11 mouse cellular contexts compared by ENCODE assay signal in genomic region chr9:108451170-108451493, GRCm38 (mm10). TPM values are rescaled to one million over a fixed set of nuclear protein-coding genes. Genes with fewer than 3 reads are reported as not detected.
DNase-seq lines count a peak whose midpoint lies in the region; ATAC-seq lines count a peak whose summit lies in the region.
"Had no signal": no experiment of that assay in that cellular context is flagged by ENCODE, and none has a peak within 500 bp of the region (broad histone marks: within the 10 kb centered on the region; RNA-seq: fewer than 3 reads in every experiment).

No protein-coding gene starts in this region.

- ATAC-seq in heart, embryonic 16.5 days (replicated peaks; ENCODE audit: extremely low read depth, insufficient read depth, low FRiP score): no peak
- no peak for ATAC-seq in embryonic facial prominence, embryonic 14.5 days (ENCODE audit: low read depth)
- no peak for ATAC-seq in intestine, embryonic 15.5 days
- no peak; the same call in 1 of the 2 replicates for ATAC-seq in midbrain, embryonic 14.5 days (ENCODE audit: low FRiP score, low TSS enrichment)

- intact Hi-C loops in heart, postnatal 10 days (cut with DNase I): loop anchor here (5.0 kb wide), 1 partner anchor 69 kb away; no protein-coding TSS in a partner anchor

- H3K4me1 ChIP-seq in heart, embryonic 16.5 days (ENCODE audit: control insufficient read depth, insufficient read depth, low read length): peaks cover 32% of the 10 kb centered on the region
- peaks cover 36% of the 10 kb centered on the region for H3K4me1 ChIP-seq in embryonic facial prominence, embryonic 14.5 days (ENCODE audit: control insufficient read depth, insufficient read depth, low read length)
- H3K4me1 ChIP-seq in intestine, embryonic 15.5 days (replicated peaks): peaks cover 40% of the 10 kb centered on the region
- peaks cover 42% of the 10 kb centered on the region for H3K4me1 ChIP-seq in midbrain, embryonic 14.5 days (ENCODE audit: control insufficient read depth, insufficient read depth, low read length)

- H3K4me3 ChIP-seq in heart, embryonic 16.5 days (ENCODE audit: low read length): peak overlapping the region; percentile 73
- H3K4me3 ChIP-seq in embryonic facial prominence, embryonic 14.5 days (ENCODE audit: low read depth, low read length): peak overlapping the region; percentile 60; the same call in 1 of the 2 replicates
- H3K4me3 ChIP-seq in intestine, embryonic 15.5 days (replicated peaks): peak overlapping the region; percentile 60
- peak overlapping the region; percentile 60 for H3K4me3 ChIP-seq in midbrain, embryonic 14.5 days (replicated peaks; ENCODE audit: low read depth, low read length)

- 59% methylated on average over 6 of the region's 6 CpGs for WGBS in heart, embryonic 16.5 days
- WGBS in embryonic facial prominence, embryonic 14.5 days: 74% methylated on average over 6 of the region's 6 CpGs
- WGBS in intestine, embryonic 15.5 days: 78% methylated on average over 6 of the region's 6 CpGs
- 82% methylated on average over 6 of the region's 6 CpGs for WGBS in midbrain, embryonic 14.5 days

- peak overlapping the region; percentile 98 for H3K4me2 ChIP-seq in heart, embryonic 16.5 days (ENCODE audit: low read depth, low read length)
- H3K4me2 ChIP-seq in embryonic facial prominence, embryonic 14.5 days (ENCODE audit: low read depth, low read length): peak overlapping the region; percentile 78
- H3K4me2 ChIP-seq in intestine, embryonic 15.5 days (replicated peaks): peak overlapping the region; percentile 96
- H3K4me2 ChIP-seq in midbrain, embryonic 14.5 days (ENCODE audit: low read length): peak overlapping the region; percentile 75

- no peak for DNase-seq in heart, postnatal 10 days
- no peak for DNase-seq in embryonic facial prominence, embryonic 14.5 days (ENCODE audit: low spot score)
- no peak for DNase-seq in midbrain, embryonic 14.5 days
- no peak for DNase-seq in urinary bladder, adult 18-20 months (ENCODE audit: low spot score in 2 of 2)
- DNase-seq in spleen, adult 12 weeks (ENCODE audit: low spot score): no peak
- no peak for DNase-seq in adrenal gland, postnatal 14 days
- DNase-seq: gastrocnemius, postnatal 25 days had no signal

- no peaks in the 10 kb centered on the region for H3K9me3 ChIP-seq in heart, embryonic 16.5 days (replicated peaks; ENCODE audit: control insufficient read depth, low read length)
- no peaks in the 10 kb centered on the region for H3K9me3 ChIP-seq in embryonic facial prominence, embryonic 14.5 days (ENCODE audit: control insufficient read depth, low read length)
- H3K9me3 ChIP-seq in intestine, embryonic 15.5 days: no peaks in the 10 kb centered on the region
- H3K9me3 ChIP-seq in midbrain, embryonic 14.5 days (ENCODE audit: control insufficient read depth, low read length): no peaks in the 10 kb centered on the region

- H3K27me3 ChIP-seq in heart, embryonic 16.5 days (ENCODE audit: control insufficient read depth, insufficient read depth, low read length): no peaks in the 10 kb centered on the region
- H3K27me3 ChIP-seq in embryonic facial prominence, embryonic 14.5 days (replicated peaks; ENCODE audit: control insufficient read depth, insufficient read depth, low read length): no peaks in the 10 kb centered on the region
- no peaks in the 10 kb centered on the region; the same call in 1 of the 2 replicates for H3K27me3 ChIP-seq in intestine, embryonic 15.5 days (replicated peaks)
- no peaks in the 10 kb centered on the region for H3K27me3 ChIP-seq in midbrain, embryonic 14.5 days (ENCODE audit: control insufficient read depth, insufficient read depth, low read length)

- H3K36me3 ChIP-seq in heart, embryonic 16.5 days (ENCODE audit: control insufficient read depth, insufficient read depth): peaks cover 7% of the 10 kb centered on the region; the same call in 1 of the 2 replicates
- H3K36me3 ChIP-seq in embryonic facial prominence, embryonic 14.5 days (ENCODE audit: control insufficient read depth, insufficient read depth, low read length): peaks cover 16% of the 10 kb centered on the region
- no peaks in the 10 kb centered on the region; the same call in 1 of the 2 replicates for H3K36me3 ChIP-seq in intestine, embryonic 15.5 days
- peaks cover 17% of the 10 kb centered on the region for H3K36me3 ChIP-seq in midbrain, embryonic 14.5 days (ENCODE audit: control insufficient read depth, insufficient read depth, low read length)

- H3K27ac ChIP-seq in heart, embryonic 16.5 days (ENCODE audit: low read length): peak overlapping the region; percentile 90
- H3K27ac ChIP-seq in embryonic facial prominence, embryonic 14.5 days (replicated peaks; ENCODE audit: low read depth, low read length): 0 out of 2 replicates have a peak overlapping the region, but pooled peaks have one; percentile 52
- peak overlapping the region; percentile 70; the same call in 1 of the 2 replicates for H3K27ac ChIP-seq in intestine, embryonic 15.5 days
- peak overlapping the region; percentile 90 for H3K27ac ChIP-seq in midbrain, embryonic 14.5 days (replicated peaks; ENCODE audit: low read depth, low read length)

- H3K9ac ChIP-seq in heart, embryonic 16.5 days (ENCODE audit: low read length): peak overlapping the region; percentile 82
- H3K9ac ChIP-seq in embryonic facial prominence, embryonic 14.5 days (ENCODE audit: low read depth, low read length): no peak overlapping the region
- H3K9ac ChIP-seq in intestine, embryonic 15.5 days: peak overlapping the region; percentile 75
- peak overlapping the region; percentile 75; the same call in 1 of the 2 replicates for H3K9ac ChIP-seq in midbrain, embryonic 14.5 days (replicated peaks; ENCODE audit: low read length)

RNA-seq across cellular contexts. Expression of gene Ccdc71, which starts 9.2 kb away (rescaled TPM):
- polyA plus RNA-seq in heart, embryonic 16.5 days (2015; fragmentation: Nextera tagmentation; extraction: Ambion mirVana): 39.8 and 44.3 TPM in 2 replicates
- total RNA-seq in heart, postnatal 10 days (2021): 10 to 100 TPM; 27.7 to 31.3 TPM
- 42.0 and 42.2 TPM in 2 replicates for polyA plus RNA-seq in embryonic facial prominence, embryonic 14.5 days (2014; fragmentation: Nextera tagmentation; extraction: Ambion mirVana)
- 51.2 and 53.9 TPM in 2 replicates for polyA plus RNA-seq in intestine, embryonic 15.5 days (2015; fragmentation: Nextera tagmentation; extraction: Ambion mirVana)
- polyA plus RNA-seq in midbrain, embryonic 14.5 days (2014; fragmentation: Nextera tagmentation; extraction: Ambion mirVana): 48.8 and 58.2 TPM in 2 replicates
- 35.1 and 36.4 TPM in 2 replicates for total RNA-seq in adrenal gland, postnatal 14 days (2021)

RNA-seq across cellular contexts. Expression of gene Klhdc8b, which starts 10.2 kb away (rescaled TPM):
- 103 and 110 TPM in 2 replicates for polyA plus RNA-seq in heart, embryonic 16.5 days (2015; fragmentation: Nextera tagmentation; extraction: Ambion mirVana)
- total RNA-seq in heart, postnatal 10 days (2021): 10 to 100 TPM; 29.2 to 33.4 TPM
- 23.7 and 27.6 TPM in 2 replicates for polyA plus RNA-seq in embryonic facial prominence, embryonic 14.5 days (2014; fragmentation: Nextera tagmentation; extraction: Ambion mirVana)
- 48.7 and 54.2 TPM in 2 replicates for polyA plus RNA-seq in intestine, embryonic 15.5 days (2015; fragmentation: Nextera tagmentation; extraction: Ambion mirVana)
- polyA plus RNA-seq in midbrain, embryonic 14.5 days (2014; fragmentation: Nextera tagmentation; extraction: Ambion mirVana): 59.3 and 61.2 TPM in 2 replicates
- 29.7 and 30.9 TPM in 2 replicates for total RNA-seq in adrenal gland, postnatal 14 days (2021)

RNA-seq across cellular contexts. Expression of gene BC048562, which starts 14.8 kb away (rescaled TPM):
- not detected in 2 replicates for polyA plus RNA-seq in heart, embryonic 16.5 days (2015; fragmentation: Nextera tagmentation; extraction: Ambion mirVana)
- not detected for total RNA-seq in heart, postnatal 10 days (2021)
- polyA plus RNA-seq in embryonic facial prominence, embryonic 14.5 days (2014; fragmentation: Nextera tagmentation; extraction: Ambion mirVana): not detected in 2 replicates
- polyA plus RNA-seq in intestine, embryonic 15.5 days (2015; fragmentation: Nextera tagmentation; extraction: Ambion mirVana): not detected in 2 replicates
- not detected in 2 replicates for polyA plus RNA-seq in midbrain, embryonic 14.5 days (2014; fragmentation: Nextera tagmentation; extraction: Ambion mirVana)
- total RNA-seq in adrenal gland, postnatal 14 days (2021): not detected in 2 replicates
- total RNA-seq: CH12.LX; gastrocnemius, postnatal 25 days had no signal
- polyA plus RNA-seq: spleen, adult 2 months had no signal

RNA-seq across cellular contexts. Expression of gene Ccdc36, which starts 22.8 kb away (rescaled TPM):
- 0.45 and 0.71 TPM in 2 replicates for polyA plus RNA-seq in heart, embryonic 16.5 days (2015; fragmentation: Nextera tagmentation; extraction: Ambion mirVana)
- not detected for total RNA-seq in heart, postnatal 10 days (2021)
- 1.1 and 1.5 TPM in 2 replicates for polyA plus RNA-seq in embryonic facial prominence, embryonic 14.5 days (2014; fragmentation: Nextera tagmentation; extraction: Ambion mirVana)
- 1.5 and 1.6 TPM in 2 replicates for polyA plus RNA-seq in intestine, embryonic 15.5 days (2015; fragmentation: Nextera tagmentation; extraction: Ambion mirVana)
- 0.98 and 1.4 TPM in 2 replicates for polyA plus RNA-seq in midbrain, embryonic 14.5 days (2014; fragmentation: Nextera tagmentation; extraction: Ambion mirVana)
- total RNA-seq in adrenal gland, postnatal 14 days (2021): not detected in 2 replicates
- total RNA-seq: gastrocnemius, postnatal 25 days had no signal
- polyA plus RNA-seq: spleen, adult 2 months had no signal

RNA-seq across cellular contexts. Expression of gene Lamb2, which starts 28.4 kb away (rescaled TPM):
- 67.1 and 77.7 TPM in 2 replicates for polyA plus RNA-seq in heart, embryonic 16.5 days (2015; fragmentation: Nextera tagmentation; extraction: Ambion mirVana)
- total RNA-seq in heart, postnatal 10 days (2021): 100 to 1,000 TPM; 284 to 331 TPM
- 63.8 and 67.2 TPM in 2 replicates for polyA plus RNA-seq in embryonic facial prominence, embryonic 14.5 days (2014; fragmentation: Nextera tagmentation; extraction: Ambion mirVana)
- polyA plus RNA-seq in intestine, embryonic 15.5 days (2015; fragmentation: Nextera tagmentation; extraction: Ambion mirVana): 29.5 and 35.0 TPM in 2 replicates
- polyA plus RNA-seq in midbrain, embryonic 14.5 days (2014; fragmentation: Nextera tagmentation; extraction: Ambion mirVana): 9.4 and 15.9 TPM in 2 replicates
- 121 and 124 TPM in 2 replicates for total RNA-seq in adrenal gland, postnatal 14 days (2021)
